In genomic region chr5:108695861-108696260, GRCm38 (mm10) we compare ENCODE assay signal across 13 mouse cellular contexts. TPM values are rescaled to one million over a fixed set of nuclear protein-coding genes. Genes with fewer than 3 reads are reported as not detected.
A peak's percentile ranks its signal among the peaks of the same experiment; 100 is the strongest.
DNase-seq lines count a peak whose midpoint lies in the region; ATAC-seq and TF ChIP-seq lines count a peak whose summit lies in the region.
"Had no signal": no experiment of that assay in that cellular context is flagged by ENCODE, and none has a peak within 500 bp of the region (broad histone marks: within the 10 kb centered on the region; RNA-seq: fewer than 3 reads in every experiment).

No protein-coding gene starts in this region.

- no peaks in the 10 kb centered on the region for H3K36me3 ChIP-seq in forebrain, embryonic 11.5 days (ENCODE audit: control insufficient read depth, insufficient read depth, low read length)
- H3K36me3 ChIP-seq in forebrain, embryonic 16.5 days (ENCODE audit: control insufficient read depth, insufficient read depth) = no peaks in the 10 kb centered on the region
- H3K36me3 ChIP-seq in kidney, embryonic 14.5 days (ENCODE audit: control insufficient read depth, insufficient read depth, low read length) = no peaks in the 10 kb centered on the region
- H3K36me3 ChIP-seq in forebrain, embryonic 13.5 days (ENCODE audit: poor library complexity, severe bottlenecking) = no peaks in the 10 kb centered on the region
- H3K36me3 ChIP-seq in myocyte (ENCODE audit: control insufficient read depth, insufficient read depth) = no peaks in the 10 kb centered on the region

- TF ChIP-seq POLR2A in myocyte (IDR thresholded peaks at IDR 0.05; ENCODE audit: insufficient read length, low read depth) = no peak

- WGBS in forebrain, embryonic 11.5 days = 89% methylated on average over 12 of the region's 12 CpGs
- WGBS in forebrain, embryonic 16.5 days = 89% methylated on average over 10 of the region's 12 CpGs
- WGBS in kidney, embryonic 14.5 days = 93% methylated on average over 11 of the region's 12 CpGs
- WGBS in forebrain, embryonic 13.5 days = 94% methylated on average over 11 of the region's 12 CpGs

- no peak overlapping the region for H3K4me3 ChIP-seq in forebrain, embryonic 11.5 days (ENCODE audit: low read depth, low read length)
- no peak overlapping the region for H3K4me3 ChIP-seq in forebrain, embryonic 16.5 days (replicated peaks; ENCODE audit: low read length)
- H3K4me3 ChIP-seq in kidney, embryonic 14.5 days (ENCODE audit: low read length) = no peak overlapping the region
- no peak overlapping the region for H3K4me3 ChIP-seq in forebrain, embryonic 13.5 days
- H3K4me3 ChIP-seq in myocyte = peak overlapping the region; percentile 28

- H3K9ac ChIP-seq in forebrain, embryonic 11.5 days (ENCODE audit: low read length) = no peak overlapping the region
- no peak overlapping the region for H3K9ac ChIP-seq in forebrain, embryonic 16.5 days (replicated peaks; ENCODE audit: low read depth, low read length)
- no peak overlapping the region; the same call in 1 of the 2 replicates for H3K9ac ChIP-seq in kidney, embryonic 14.5 days (ENCODE audit: low read depth, low read length)
- H3K9ac ChIP-seq in forebrain, embryonic 13.5 days = no peak overlapping the region

- H3K27ac ChIP-seq in forebrain, embryonic 11.5 days (ENCODE audit: low read depth, low read length) = no peak overlapping the region
- H3K27ac ChIP-seq in forebrain, embryonic 16.5 days (ENCODE audit: low read length) = no peak overlapping the region
- H3K27ac ChIP-seq in kidney, embryonic 14.5 days (ENCODE audit: low read depth, low read length) = no peak overlapping the region
- no peak overlapping the region for H3K27ac ChIP-seq in forebrain, embryonic 13.5 days

- DNase-seq in forebrain, embryonic 11.5 days (ENCODE audit: low spot score) = no peak
- no peak for DNase-seq in kidney, adult 11 months
- DNase-seq in adipocyte (ENCODE audit: low spot score) = no peak
- DNase-seq in left cerebral cortex, postnatal 25 days (ENCODE audit: low spot score in 2 of 2) = no peak
- DNase-seq: adrenal gland, postnatal 36 days; cerebellum, postnatal 14 days; midbrain, embryonic 14.5 days; retina, postnatal 1 day had no signal

- no peak for ATAC-seq in forebrain, embryonic 11.5 days (replicated peaks; ENCODE audit: low FRiP score)
- no peak for ATAC-seq in forebrain, embryonic 16.5 days
- no peak for ATAC-seq in kidney, embryonic 14.5 days (ENCODE audit: low FRiP score, low TSS enrichment)
- no peak for ATAC-seq in forebrain, embryonic 13.5 days

- H3K79me2 ChIP-seq in myocyte (ENCODE audit: control insufficient read depth, insufficient read depth) = no peaks in the 10 kb centered on the region

- intact Hi-C loops in left cerebral cortex, postnatal 25 days (cut with DNase I) = loop anchor here (10.0 kb wide), 1 partner anchor 1399 kb away; the partner anchor contains the start of genes Gm35315 and Plcxd1

- H3K4me1 ChIP-seq in forebrain, embryonic 11.5 days (replicated peaks; ENCODE audit: control insufficient read depth, insufficient read depth, low read length) = peaks cover 25% of the 10 kb centered on the region
- peaks cover 26% of the 10 kb centered on the region for H3K4me1 ChIP-seq in forebrain, embryonic 16.5 days (replicated peaks; ENCODE audit: control insufficient read depth, insufficient read depth, low read length)
- peaks cover 47% of the 10 kb centered on the region for H3K4me1 ChIP-seq in kidney, embryonic 14.5 days (ENCODE audit: control insufficient read depth, insufficient read depth, low read length)
- peaks cover 54% of the 10 kb centered on the region for H3K4me1 ChIP-seq in forebrain, embryonic 13.5 days

- H3K9me3 ChIP-seq in forebrain, embryonic 11.5 days (ENCODE audit: control insufficient read depth, low read length) = no peaks in the 10 kb centered on the region
- no peaks in the 10 kb centered on the region for H3K9me3 ChIP-seq in forebrain, embryonic 16.5 days (ENCODE audit: control insufficient read depth, low read length)
- H3K9me3 ChIP-seq in kidney, embryonic 14.5 days (ENCODE audit: control insufficient read depth, low read length) = no peaks in the 10 kb centered on the region
- no peaks in the 10 kb centered on the region for H3K9me3 ChIP-seq in forebrain, embryonic 13.5 days (replicated peaks)

- H3K4me2 ChIP-seq in forebrain, embryonic 11.5 days (ENCODE audit: low read depth, low read length, severe bottlenecking) = 0 out of 2 replicates have a peak overlapping the region, but pooled peaks have one; percentile 78
- H3K4me2 ChIP-seq in forebrain, embryonic 16.5 days (ENCODE audit: low read length) = no peak overlapping the region
- H3K4me2 ChIP-seq in kidney, embryonic 14.5 days (replicated peaks; ENCODE audit: low read depth, low read length) = peak overlapping the region; percentile 73; the same call in 1 of the 2 replicates
- H3K4me2 ChIP-seq in forebrain, embryonic 13.5 days = peak overlapping the region; percentile 89
- H3K4me2 ChIP-seq in myocyte (ENCODE audit: low read depth) = no peak overlapping the region

- peaks cover 4% of the 10 kb centered on the region for H3K27me3 ChIP-seq in forebrain, embryonic 11.5 days (ENCODE audit: control insufficient read depth, insufficient read depth, low read length)
- no peaks in the 10 kb centered on the region; the same call in 1 of the 2 replicates for H3K27me3 ChIP-seq in forebrain, embryonic 16.5 days (replicated peaks; ENCODE audit: control insufficient read depth, insufficient read depth, low read length)
- no peaks in the 10 kb centered on the region for H3K27me3 ChIP-seq in kidney, embryonic 14.5 days (ENCODE audit: control insufficient read depth, insufficient read depth, low read length)
- H3K27me3 ChIP-seq in forebrain, embryonic 13.5 days = peaks cover 11% of the 10 kb centered on the region; the same call in 1 of the 2 replicates
- no peaks in the 10 kb centered on the region for H3K27me3 ChIP-seq in myocyte (ENCODE audit: control insufficient read depth, insufficient read depth, insufficient read length)

- no peak overlapping the region for H3ac ChIP-seq in myocyte (ENCODE audit: control insufficient read depth, insufficient read length)

TF ChIP-seq in myocyte, 11 proteins besides CTCF, POLR2A, EP300 and RAD21:
- TF ChIP-seq SRF (IDR thresholded peaks at IDR 0.05; ENCODE audit: control insufficient read depth, insufficient read length, low read depth) = no peak
- no peak for TF ChIP-seq CEBPB (IDR thresholded peaks at IDR 0.05; ENCODE audit: insufficient read depth, poor library complexity, severe bottlenecking)
- TF ChIP-seq REST (IDR thresholded peaks at IDR 0.05; ENCODE audit: insufficient read depth, insufficient read length) = no peak
- no peak for TF ChIP-seq USF1 (IDR thresholded peaks at IDR 0.05; ENCODE audit: low read depth)
- TF ChIP-seq MYOD1 (IDR thresholded peaks at IDR 0.05; ENCODE audit: control insufficient read depth in 1 of 3, insufficient read length in 2 of 3, low read depth in 2 of 3) = no peak

RNA-seq across cellular contexts. Expression of gene Fgfrl1, which starts 3.7 kb away (rescaled TPM):
- 22.0 and 24.5 TPM in 2 replicates for polyA plus RNA-seq in forebrain, embryonic 11.5 days (2014; fragmentation: Nextera tagmentation; extraction: Ambion mirVana)
- polyA plus RNA-seq in forebrain, embryonic 16.5 days (2015; fragmentation: Nextera tagmentation; extraction: Ambion mirVana) = 5.8 and 7.0 TPM in 2 replicates
- polyA plus RNA-seq in kidney, embryonic 14.5 days (2014; fragmentation: Nextera tagmentation; extraction: Ambion mirVana) = 24.0 and 32.7 TPM in 2 replicates
- 5.5 and 5.6 TPM in 2 replicates for polyA plus RNA-seq in forebrain, embryonic 13.5 days (2015; fragmentation: Nextera tagmentation; extraction: Ambion mirVana)
- 93.3 TPM for polyA plus RNA-seq in myocyte (2012; fragmentation: generic; extraction: Trizol)
- 10 to 100 TPM; 20.0 to 20.6 TPM for total RNA-seq in left cerebral cortex, postnatal 25 days (2021)

RNA-seq across cellular contexts. Expression of gene Slc26a1, which starts 20.5 kb away (rescaled TPM):
- polyA plus RNA-seq in forebrain, embryonic 11.5 days (2014; fragmentation: Nextera tagmentation; extraction: Ambion mirVana) = 1.1 and 1.5 TPM in 2 replicates
- polyA plus RNA-seq in forebrain, embryonic 16.5 days (2015; fragmentation: Nextera tagmentation; extraction: Ambion mirVana) = 2.3 and 2.4 TPM in 2 replicates
- polyA plus RNA-seq in kidney, embryonic 14.5 days (2014; fragmentation: Nextera tagmentation; extraction: Ambion mirVana) = 0.80 and 1.5 TPM in 2 replicates
- 1.5 and 1.6 TPM in 2 replicates for polyA plus RNA-seq in forebrain, embryonic 13.5 days (2015; fragmentation: Nextera tagmentation; extraction: Ambion mirVana)
- polyA plus RNA-seq in myocyte (2012; fragmentation: generic; extraction: Trizol) = 0.13 TPM
- total RNA-seq in left cerebral cortex, postnatal 25 days (2021) = 1 to 10 TPM; 1.3 to 1.5 TPM
- total RNA-seq: heart, postnatal 25 days had no signal

RNA-seq across cellular contexts. Expression of gene Dgkq, which starts 26.4 kb away (rescaled TPM):
- 13.6 and 13.9 TPM in 2 replicates for polyA plus RNA-seq in forebrain, embryonic 11.5 days (2014; fragmentation: Nextera tagmentation; extraction: Ambion mirVana)
- polyA plus RNA-seq in forebrain, embryonic 16.5 days (2015; fragmentation: Nextera tagmentation; extraction: Ambion mirVana) = 26.5 and 31.9 TPM in 2 replicates
- 5.0 and 9.1 TPM in 2 replicates for polyA plus RNA-seq in kidney, embryonic 14.5 days (2014; fragmentation: Nextera tagmentation; extraction: Ambion mirVana)
- polyA plus RNA-seq in forebrain, embryonic 13.5 days (2015; fragmentation: Nextera tagmentation; extraction: Ambion mirVana) = 13.7 and 19.0 TPM in 2 replicates
- polyA plus RNA-seq in myocyte (2012; fragmentation: generic; extraction: Trizol) = 4.3 TPM
- 10 to 100 TPM; 46.9 to 57.7 TPM for total RNA-seq in left cerebral cortex, postnatal 25 days (2021)

RNA-seq across cellular contexts. Expression of gene Idua, which starts 35.7 kb away (rescaled TPM):
- 11.5 and 11.6 TPM in 2 replicates for polyA plus RNA-seq in forebrain, embryonic 11.5 days (2014; fragmentation: Nextera tagmentation; extraction: Ambion mirVana)
- 9.6 and 13.2 TPM in 2 replicates for polyA plus RNA-seq in forebrain, embryonic 16.5 days (2015; fragmentation: Nextera tagmentation; extraction: Ambion mirVana)
- polyA plus RNA-seq in kidney, embryonic 14.5 days (2014; fragmentation: Nextera tagmentation; extraction: Ambion mirVana) = 11.0 and 11.3 TPM in 2 replicates
- polyA plus RNA-seq in forebrain, embryonic 13.5 days (2015; fragmentation: Nextera tagmentation; extraction: Ambion mirVana) = 7.7 and 7.9 TPM in 2 replicates
- 4.3 TPM for polyA plus RNA-seq in myocyte (2012; fragmentation: generic; extraction: Trizol)
- 10 to 100 TPM; 11.4 to 15.0 TPM for total RNA-seq in left cerebral cortex, postnatal 25 days (2021)

Comparison
In these comparisons a context has a peak if more than half of its experiments do, and no peak if none do; other contexts are left out.
1. H3K4me2 ChIP-seq: peak in forebrain, embryonic 11.5 days (single experiment), kidney, embryonic 14.5 days (single experiment) and forebrain, embryonic 13.5 days (single experiment); none in forebrain, embryonic 16.5 days (single experiment) and myocyte (single experiment).